Mouse (Mus musculus): ENCODE data around the gene Rbm18. TPM values are rescaled to one million over a fixed set of nuclear protein-coding genes. Genes with fewer than 3 reads are reported as not detected.

The Rbm18 gene
- total RNA-seq, 2 experiments from 2014 or later: 49.1 to 54.2 TPM

- no peak for DNase-seq (ENCODE audit: low spot score in 2 of 2)
Observed at GRCm38 (mm10) chr2:36075210-36075609, 61.4 kb downstream of the Rbm18 start.

- DNase-seq (ENCODE audit: low spot score in 2 of 2): no peak
Observed at GRCm38 (mm10) chr2:36073781-36074180, 62.8 kb downstream of the Rbm18 start.

DNA sequence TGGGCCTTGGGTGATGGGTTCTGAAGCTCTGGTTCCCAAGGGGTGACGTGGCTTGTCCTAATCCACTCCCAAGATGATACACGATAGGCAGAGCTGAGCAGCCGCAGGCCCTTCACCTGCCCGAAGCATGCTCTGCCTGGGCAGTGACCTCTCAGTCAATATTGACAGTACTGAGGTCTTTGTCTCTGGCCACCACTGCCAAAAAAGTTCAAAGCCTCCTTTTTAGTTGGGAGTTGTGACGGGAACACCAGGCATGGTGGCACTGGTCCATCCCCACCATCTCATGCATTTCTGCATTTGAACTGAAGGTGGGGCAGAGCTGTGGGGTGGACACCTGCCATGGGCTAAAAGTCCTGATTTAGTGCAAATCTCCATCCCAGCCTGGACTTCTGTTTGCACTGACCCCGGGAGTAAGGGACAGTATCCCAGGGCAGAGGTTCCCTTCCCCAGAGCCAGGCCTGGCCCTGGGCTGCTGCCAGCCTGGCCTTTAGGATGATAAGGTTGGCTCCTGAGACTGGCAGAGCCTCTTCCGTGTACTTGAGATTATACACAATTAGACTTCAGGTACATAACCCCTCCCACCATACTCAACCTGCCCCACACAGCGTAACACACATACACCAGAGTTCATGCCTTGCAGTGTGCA is 64.8 kb downstream of the Rbm18 start:
- DNase-seq (ENCODE audit: low spot score in 2 of 2): no peak

GRCm38 (mm10) chr2:36067132-36067531 is 69.4 kb downstream of the Rbm18 start:
- DNase-seq (ENCODE audit: low spot score in 2 of 2): no peak

Other genes starting within 250 kb of the Rbm18 start
- gene Ttll11, start 156.9 kb downstream of the Rbm18 start, total RNA-seq (2021): 10 to 100 TPM; 41.1 to 42.7 TPM
- 100 to 1,000 TPM; 191 to 192 TPM for gene Ndufa8, start 87.4 kb downstream of the Rbm18 start, total RNA-seq (2021)
- 1 to 10 TPM; 1.0 to 1.3 TPM for gene Morn5, start 87.3 kb downstream of the Rbm18 start, total RNA-seq (2021)
- gene Lhx6, start 31.4 kb downstream of the Rbm18 start, total RNA-seq (2021): 10 to 100 TPM; 17.9 to 19.8 TPM
- 10 to 100 TPM; 17.0 to 18.9 TPM for gene Mrrf, start 384 bp downstream of the Rbm18 start, total RNA-seq (2021)
- 10 to 100 TPM; 18.0 to 22.4 TPM for gene Ptgs1, start 93.7 kb upstream of the Rbm18 start, total RNA-seq (2021)
- not detected for gene Olfr338, start 236.7 kb upstream of the Rbm18 start, total RNA-seq (2021)

Measured in left cerebral cortex, adult 18-20 months (tissue).